Mouse (Mus musculus) midbrain, postnatal 0 days (tissue): ENCODE data around the gene Drap1. TPM values are rescaled to one million over a fixed set of nuclear protein-coding genes. Genes with fewer than 3 reads are reported as not detected.
A peak's percentile ranks its signal among the peaks of the same experiment; 100 is the strongest.

Experiments used
- ATAC-seq: fragments of 200-750 bp; cut with Nextera tagmentation; 2 replicates; pipeline ENCODE4 v1.8.0; 2017; ENCODE audit warnings: moderate number of reproducible peaks, mild to moderate bottlenecking, moderate TSS enrichment, moderate library complexity; ENCODE audit not compliant: low FRiP score
- DNase-seq: peaks from one replicate; pipeline ENCODE4 v3.0.0-alpha.2; 2015; ENCODE audit warnings: low spot score
- H3K27ac ChIP-seq: fragments of 300-500 bp; sonication (generic); 2 replicates; pipeline ENCODE4 v1.5.1; 2014; ENCODE audit warnings: low read depth, mild to moderate bottlenecking, low read length, mixed read lengths
- H3K27me3 ChIP-seq: fragments of 300-500 bp; sonication (generic); 2 replicates; pipeline ENCODE4 v1.6.1; 2014; ENCODE audit warnings: low read length, control low read depth, mixed read lengths; ENCODE audit not compliant: insufficient read depth
- H3K36me3 ChIP-seq: fragments of 300-500 bp; sonication (generic); 2 replicates; pipeline ENCODE4 v1.6.1; 2014; ENCODE audit warnings: low read length, control low read depth, mixed read lengths; ENCODE audit not compliant: insufficient read depth
- H3K4me1 ChIP-seq: fragments of 300-500 bp; sonication (generic); 2 replicates; pipeline ENCODE4 v1.6.1; 2014; ENCODE audit warnings: mild to moderate bottlenecking, control low read depth, antibody characterized with exemption, low read length, mixed read lengths; ENCODE audit not compliant: insufficient read depth
- H3K4me2 ChIP-seq: fragments of 300-500 bp; sonication (generic); 2 replicates; pipeline ENCODE4 v1.6.1; 2014; ENCODE audit warnings: low read depth, mild to moderate bottlenecking, low read length, mixed read lengths; ENCODE audit not compliant: poor library complexity, severe bottlenecking
- H3K4me3 ChIP-seq: fragments of 300-500 bp; sonication (generic); 2 replicates; pipeline ENCODE4 v1.5.1; 2014; ENCODE audit warnings: low read depth, mild to moderate bottlenecking, low read length, moderate library complexity
- H3K9ac ChIP-seq: fragments of 300-500 bp; sonication (generic); replicated peaks from 2 replicates; pipeline ENCODE4 v1.6.1; 2014; ENCODE audit warnings: mild to moderate bottlenecking, low read length, moderate library complexity, mixed read lengths; ENCODE audit not compliant: poor library complexity, severe bottlenecking
- H3K9me3 ChIP-seq: fragments of 300-500 bp; sonication (generic); 2 replicates; pipeline ENCODE4 v1.6.1; 2016; ENCODE audit warnings: low read length, control low read depth
- CTCF ChIP-seq: IDR thresholded peaks from 2 replicates; pipeline ENCODE4 v1.5.1; 2016; ENCODE audit warnings: antibody characterized with exemption, mild to moderate bottlenecking
- WGBS: fragments of 180-500 bp; shearing (Covaris S2); extraction: QIAGEN DNeasy Blood & Tissue Kit; methylation state at CpG from one replicate; pipeline ENCODE4 v1.1.7; 2014; 5-methylcytosine and 5-hydroxymethylcytosine counted together
- polyA plus RNA-seq: library from polyadenylated mRNA; unstranded; fragments of >200 nt; fragmentation: Nextera tagmentation; extraction: Ambion mirVana; gene quantifications from 2 replicates; pipeline ENCODE4 v1.2.1, GENCODE M21; 2015
- total RNA-seq: library from RNA; depleted of rRNA; stranded (reverse); fragments of >200 nt; gene quantifications from 2 replicates; pipeline ENCODE4 v1.2.3, GENCODE M21; 2014

Drap1 gene
- total and polyA plus RNA-seq, 2 experiments from 2014 or later = 203 to 342 TPM

GRCm38 (mm10) chr19:5447515-5448353 lies 23.0 kb upstream of the Drap1 start, which contains the start of gene Fosl1:
TSS of gene Fosl1 (plus strand) at chr19:5447547.
- H3K4me2 ChIP-seq = peak within 1 kb of the TSS; percentile 97
- peak; percentile 47; the same call in 1 of the 2 replicates for ATAC-seq
- no peak within 1 kb of the TSS for H3K27ac ChIP-seq
- peak within 1 kb of the TSS; percentile 42; the same call in 1 of the 2 replicates for H3K9ac ChIP-seq
- no peaks in the 10 kb centered on the region for H3K9me3 ChIP-seq
- no peaks in the 10 kb centered on the region for H3K36me3 ChIP-seq
- under 1% methylated on average over 70 of the region's 70 CpGs for WGBS
- TF ChIP-seq CTCF = no peak
- H3K27me3 ChIP-seq = peaks cover 44% of the 10 kb centered on the region
- 0 out of 2 replicates have a peak, but pooled peaks cover 4% of the 10 kb centered on the region for H3K4me1 ChIP-seq
- peak within 1 kb of the TSS; percentile 47 for H3K4me3 ChIP-seq
- DNase-seq = peak; percentile 42

- H3K27ac ChIP-seq = no peak overlapping the region
- 0 out of 2 replicates have a peak, but pooled peaks cover 4% of the 10 kb centered on the region for H3K4me1 ChIP-seq
- ATAC-seq (no peak), DNase-seq (no peak)
- H3K27me3 ChIP-seq = peaks cover 44% of the 10 kb centered on the region
- H3K9me3 ChIP-seq = no peaks in the 10 kb centered on the region
- H3K4me2 ChIP-seq = no peak overlapping the region
- WGBS = 95% methylated on average over 5 of the region's 5 CpGs
- TF ChIP-seq CTCF = no peak
- H3K36me3 ChIP-seq = no peaks in the 10 kb centered on the region
- H3K4me3 ChIP-seq = no peak overlapping the region
- no peak overlapping the region for H3K9ac ChIP-seq
Measured at GRCm38 (mm10) chr19:5445747-5446146, 21.0 kb upstream of the Drap1 start.

- TF ChIP-seq CTCF = no peak
Measured at GRCm38 (mm10) chr19:5444954-5445353, 20.2 kb upstream of the Drap1 start.

GRCm38 (mm10) chr19:5444371-5444908 lies 19.7 kb upstream of the Drap1 start:
- no peaks in the 10 kb centered on the region for H3K36me3 ChIP-seq
- peaks cover 35% of the 10 kb centered on the region for H3K27me3 ChIP-seq
- no peak overlapping the region for H3K4me2 ChIP-seq
- no peak overlapping the region for H3K9ac ChIP-seq
- no peaks in the 10 kb centered on the region for H3K9me3 ChIP-seq
- DNase-seq = no peak
- WGBS = 74% methylated on average over 9 of the region's 9 CpGs
- no peak overlapping the region for H3K27ac ChIP-seq
- no peak for ATAC-seq
- 0 out of 2 replicates have a peak, but pooled peaks cover 4% of the 10 kb centered on the region for H3K4me1 ChIP-seq
- no peak overlapping the region for H3K4me3 ChIP-seq
- no peak for TF ChIP-seq CTCF

More at GRCm38 (mm10) chr19:5444954-5445353, 20.2 kb upstream of the Drap1 start:
- H3K9ac ChIP-seq = no peak overlapping the region
- H3K4me1 ChIP-seq = 0 out of 2 replicates have a peak, but pooled peaks cover 4% of the 10 kb centered on the region
- no peaks in the 10 kb centered on the region for H3K9me3 ChIP-seq
- 44% methylated on average over 7 of the region's 7 CpGs for WGBS
- peaks cover 40% of the 10 kb centered on the region for H3K27me3 ChIP-seq
- no peaks in the 10 kb centered on the region for H3K36me3 ChIP-seq
- no peak for DNase-seq
- no peak overlapping the region for H3K4me3 ChIP-seq
- ATAC-seq = no peak
- no peak overlapping the region for H3K4me2 ChIP-seq
- no peak overlapping the region for H3K27ac ChIP-seq

GRCm38 (mm10) chr19:5433951-5434350 lies 9.2 kb upstream of the Drap1 start:
- TF ChIP-seq CTCF = no peak
- H3K9ac ChIP-seq = no peak overlapping the region; the same call in 1 of the 2 replicates
- ATAC-seq (no peak), DNase-seq (no peak)
- H3K36me3 ChIP-seq = no peaks in the 10 kb centered on the region
- no peak overlapping the region for H3K27ac ChIP-seq
- H3K27me3 ChIP-seq = no peaks in the 10 kb centered on the region
- 70% methylated on average over 7 of the region's 7 CpGs for WGBS
- H3K4me2 ChIP-seq = peak overlapping the region; percentile 47
- peaks cover 5% of the 10 kb centered on the region; the same call in 1 of the 2 replicates for H3K4me1 ChIP-seq
- H3K9me3 ChIP-seq = no peaks in the 10 kb centered on the region
- H3K4me3 ChIP-seq = no peak overlapping the region
